Mouse (Mus musculus): ENCODE data around the gene Mylk3. TPM values are rescaled to one million over a fixed set of nuclear protein-coding genes. Genes with fewer than 3 reads are reported as not detected.

Gene Mylk3
- total and polyA plus RNA-seq, 2 experiments from 2014 or later: 340 to 398 TPM

- H3K9ac ChIP-seq (replicated peaks; ENCODE audit: low read depth, low read length): no peak overlapping the region
- TF ChIP-seq CTCF (IDR thresholded peaks at IDR 0.05; ENCODE audit: low read depth) (no peak), EP300 (IDR thresholded peaks at IDR 0.05; ENCODE audit: low read depth) (no peak)
- peak overlapping the region; percentile 96 for H3K27ac ChIP-seq (ENCODE audit: low read depth)
- peak overlapping the region; percentile 47; the same call in 1 of the 2 replicates for H3K4me2 ChIP-seq (ENCODE audit: low read depth, low read length)
- no peak overlapping the region for H3K4me3 ChIP-seq (ENCODE audit: low read depth, low read length)
- peaks cover 74% of the 10 kb centered on the region for H3K4me1 ChIP-seq (ENCODE audit: control insufficient read depth, insufficient read depth)
- no peak for ATAC-seq (ENCODE audit: insufficient read depth, low read depth)
- no peaks in the 10 kb centered on the region for H3K27me3 ChIP-seq (ENCODE audit: control insufficient read depth, insufficient read depth, low read length)
- no peaks in the 10 kb centered on the region for H3K36me3 ChIP-seq (replicated peaks; ENCODE audit: control insufficient read depth, insufficient read depth, low read length)
- no peak for DNase-seq (ENCODE audit: low spot score)
- no peaks in the 10 kb centered on the region for H3K9me3 ChIP-seq (replicated peaks; ENCODE audit: control insufficient read depth, low read length)
- WGBS: 44% methylated on average over 4 of the region's 4 CpGs
These were observed 4.2 kb downstream of the Mylk3 start for GRCm38 (mm10) chr8:85381926-85382325.

- TF ChIP-seq EP300 (IDR thresholded peaks at IDR 0.05; ENCODE audit: low read depth) (peak; percentile 95), CTCF (IDR thresholded peaks at IDR 0.05; ENCODE audit: low read depth) (peak; percentile 8; the same call in 1 of the 2 replicates)
- Histone ChIP-seq H3K36me3 (replicated peaks; ENCODE audit: control insufficient read depth, insufficient read depth, low read length) (no peaks in the 10 kb centered on the region), H3K9ac (replicated peaks; ENCODE audit: low read depth, low read length) (no peak overlapping the region), H3K4me3 (ENCODE audit: low read depth, low read length) (no peak overlapping the region), H3K4me1 (ENCODE audit: control insufficient read depth, insufficient read depth) (peaks cover 75% of the 10 kb centered on the region), H3K4me2 (ENCODE audit: low read depth, low read length) (peak overlapping the region; percentile 47), H3K9me3 (replicated peaks; ENCODE audit: control insufficient read depth, low read length) (no peaks in the 10 kb centered on the region), H3K27ac (ENCODE audit: low read depth) (peak overlapping the region; percentile 96), H3K27me3 (ENCODE audit: control insufficient read depth, insufficient read depth, low read length) (no peaks in the 10 kb centered on the region)
- 4% methylated on average over 8 of the region's 8 CpGs for WGBS
- peak; percentile 88 for ATAC-seq (ENCODE audit: insufficient read depth, low read depth)
- peak; percentile 87 for DNase-seq (ENCODE audit: low spot score)
These were observed 5.3 kb downstream of the Mylk3 start for GRCm38 (mm10) chr8:85380824-85381209.

DNA sequence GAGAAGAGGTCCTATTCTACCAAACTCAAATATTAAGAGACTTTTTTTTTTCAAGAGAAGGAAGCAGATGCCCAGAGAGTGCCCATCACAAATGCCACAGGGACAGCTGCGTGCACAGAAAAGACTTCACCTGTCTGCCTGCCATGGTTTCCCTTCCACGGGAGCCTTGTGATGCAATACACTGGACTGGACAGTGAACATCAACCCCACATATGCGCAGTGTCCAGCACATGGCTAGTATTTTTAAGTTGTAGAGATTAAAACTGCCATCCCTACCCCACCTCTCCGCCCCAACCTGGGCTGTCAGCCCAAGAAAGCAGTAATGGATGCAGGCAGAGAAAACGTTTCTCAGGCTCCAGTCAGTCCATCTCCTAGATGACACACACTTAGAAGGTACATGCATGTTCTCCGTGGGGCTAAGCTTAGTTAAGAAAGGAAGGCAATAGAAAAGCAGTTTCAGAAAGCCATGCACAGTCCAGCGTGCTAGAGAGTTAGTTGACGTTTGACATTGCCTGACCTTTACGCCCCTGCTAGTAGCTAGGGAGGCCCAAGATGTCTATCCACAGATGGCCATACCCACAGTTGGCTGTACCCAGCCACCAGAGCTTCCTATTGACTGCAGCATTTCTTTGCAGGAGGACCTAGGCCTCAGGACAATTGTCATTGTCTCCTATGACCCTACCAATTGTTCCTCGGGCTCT, 5.9 kb downstream of the Mylk3 start:
- H3K4me1 ChIP-seq (ENCODE audit: control insufficient read depth, insufficient read depth): peaks cover 70% of the 10 kb centered on the region
- peak overlapping the region; percentile 47 for H3K4me2 ChIP-seq (ENCODE audit: low read depth, low read length)
- DNase-seq (ENCODE audit: low spot score) (peak; percentile 44), ATAC-seq (ENCODE audit: insufficient read depth, low read depth) (peak; percentile 31)
- no peak for TF ChIP-seq CTCF (IDR thresholded peaks at IDR 0.05; ENCODE audit: low read depth)
- no peak for TF ChIP-seq EP300 (IDR thresholded peaks at IDR 0.05; ENCODE audit: low read depth)
- H3K36me3 ChIP-seq (replicated peaks; ENCODE audit: control insufficient read depth, insufficient read depth, low read length): no peaks in the 10 kb centered on the region
- WGBS: 21% methylated on average over 10 of the region's 10 CpGs
- H3K27me3 ChIP-seq (ENCODE audit: control insufficient read depth, insufficient read depth, low read length): no peaks in the 10 kb centered on the region
- H3K9me3 ChIP-seq (replicated peaks; ENCODE audit: control insufficient read depth, low read length): no peaks in the 10 kb centered on the region
- H3K9ac ChIP-seq (replicated peaks; ENCODE audit: low read depth, low read length): peak overlapping the region; percentile 31; the same call in 1 of the 2 replicates
- H3K4me3 ChIP-seq (ENCODE audit: low read depth, low read length): peak overlapping the region; percentile 4; the same call in 1 of the 2 replicates
- peak overlapping the region; percentile 96 for H3K27ac ChIP-seq (ENCODE audit: low read depth)

DNA sequence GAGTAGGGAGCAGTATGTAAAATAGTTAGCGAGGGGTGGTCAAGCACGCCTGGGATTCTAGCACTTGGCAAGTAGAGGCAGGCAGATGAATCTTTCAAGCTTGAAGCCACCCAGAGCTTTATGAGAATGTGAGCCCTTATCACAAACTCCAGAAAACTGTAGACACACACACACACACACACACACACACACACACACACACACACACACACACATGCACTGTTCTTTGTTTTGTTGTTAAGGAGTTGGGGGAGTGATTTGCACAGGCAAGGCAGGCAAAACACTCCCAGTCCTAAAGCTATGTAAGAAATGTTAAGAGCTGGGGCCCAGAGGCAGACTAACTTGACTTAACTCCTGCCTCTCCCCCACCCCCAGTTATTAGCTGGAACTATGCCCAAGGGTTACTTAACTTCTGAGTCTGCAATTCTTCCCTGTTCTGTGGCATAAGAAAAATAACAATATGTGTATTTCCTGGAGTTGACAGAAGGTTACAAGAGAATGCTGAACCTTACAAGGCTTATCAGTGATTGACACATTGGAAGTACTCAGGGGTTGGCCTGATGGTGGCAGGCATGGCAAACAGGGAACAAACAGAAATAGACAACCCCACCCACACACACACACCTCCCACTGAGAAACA, 6.9 kb downstream of the Mylk3 start:
- Histone ChIP-seq H3K9me3 (replicated peaks; ENCODE audit: control insufficient read depth, low read length) (no peaks in the 10 kb centered on the region), H3K4me1 (ENCODE audit: control insufficient read depth, insufficient read depth) (peaks cover 72% of the 10 kb centered on the region), H3K27ac (ENCODE audit: low read depth) (peak overlapping the region; percentile 96), H3K27me3 (ENCODE audit: control insufficient read depth, insufficient read depth, low read length) (no peaks in the 10 kb centered on the region), H3K4me3 (ENCODE audit: low read depth, low read length) (peak overlapping the region; percentile 4; the same call in 1 of the 2 replicates), H3K4me2 (ENCODE audit: low read depth, low read length) (peak overlapping the region; percentile 47), H3K9ac (replicated peaks; ENCODE audit: low read depth, low read length) (peak overlapping the region; percentile 43), H3K36me3 (replicated peaks; ENCODE audit: control insufficient read depth, insufficient read depth, low read length) (no peaks in the 10 kb centered on the region)
- TF ChIP-seq EP300 (IDR thresholded peaks at IDR 0.05; ENCODE audit: low read depth) (peak; percentile 97), CTCF (IDR thresholded peaks at IDR 0.05; ENCODE audit: low read depth) (no peak)
- peak; percentile 96 for DNase-seq (ENCODE audit: low spot score)
- WGBS: 15% methylated on average over 2 of the region's 2 CpGs
- peak; percentile 74 for ATAC-seq (ENCODE audit: insufficient read depth, low read depth)

- WGBS: 29% methylated on average over 3 of the region's 3 CpGs
- no peaks in the 10 kb centered on the region for H3K27me3 ChIP-seq (ENCODE audit: control insufficient read depth, insufficient read depth, low read length)
- H3K9ac ChIP-seq (replicated peaks; ENCODE audit: low read depth, low read length): no peak overlapping the region
- DNase-seq (ENCODE audit: low spot score): no peak
- TF ChIP-seq CTCF (IDR thresholded peaks at IDR 0.05; ENCODE audit: low read depth) (no peak), EP300 (IDR thresholded peaks at IDR 0.05; ENCODE audit: low read depth) (no peak)
- ATAC-seq (ENCODE audit: insufficient read depth, low read depth): no peak
- no peaks in the 10 kb centered on the region for H3K36me3 ChIP-seq (replicated peaks; ENCODE audit: control insufficient read depth, insufficient read depth, low read length)
- peaks cover 57% of the 10 kb centered on the region for H3K4me1 ChIP-seq (ENCODE audit: control insufficient read depth, insufficient read depth)
- H3K27ac ChIP-seq (ENCODE audit: low read depth): peak overlapping the region; percentile 17; the same call in 1 of the 2 replicates
- H3K9me3 ChIP-seq (replicated peaks; ENCODE audit: control insufficient read depth, low read length): no peaks in the 10 kb centered on the region
- H3K4me2 ChIP-seq (ENCODE audit: low read depth, low read length): no peak overlapping the region
- no peak overlapping the region for H3K4me3 ChIP-seq (ENCODE audit: low read depth, low read length)
These were observed 9.6 kb downstream of the Mylk3 start for GRCm38 (mm10) chr8:85376516-85376915.

Data from heart, postnatal 0 days (tissue).